Mouse (Mus musculus) limb, embryonic 13.5 days (tissue): ENCODE measurements around the gene Timm29. TPM values are rescaled to one million over a fixed set of nuclear protein-coding genes. Genes with fewer than 3 reads are reported as not detected.

Experiments
- ATAC-seq: fragments of 200-750 bp; cut with Nextera tagmentation; 2 replicates; pipeline ENCODE4 v1.8.0; 2017; ENCODE audit warnings: low read depth, moderate number of reproducible peaks, moderate TSS enrichment; ENCODE audit not compliant: low FRiP score
- H3K27ac ChIP-seq: fragments of 300-500 bp; sonication (generic); 2 replicates; pipeline ENCODE4 v1.5.1; 2015; ENCODE audit warnings: inconsistent platforms, mild to moderate bottlenecking, moderate library complexity
- H3K27me3 ChIP-seq: fragments of 300-500 bp; sonication (generic); 2 replicates; pipeline ENCODE4 v1.6.1; 2015; ENCODE audit warnings: mild to moderate bottlenecking, inconsistent platforms
- H3K36me3 ChIP-seq: fragments of 300-500 bp; sonication (generic); 2 replicates; pipeline ENCODE4 v1.6.1; 2015; ENCODE audit warnings: inconsistent platforms, mild to moderate bottlenecking, moderate library complexity
- H3K4me1 ChIP-seq: fragments of 300-500 bp; sonication (generic); 2 replicates; pipeline ENCODE4 v1.6.1; 2015; ENCODE audit warnings: inconsistent platforms
- H3K4me2 ChIP-seq: fragments of 300-500 bp; sonication (generic); replicated peaks from 2 replicates; pipeline ENCODE4 v1.6.1; 2015; ENCODE audit warnings: inconsistent platforms, mild to moderate bottlenecking, moderate library complexity
- H3K4me3 ChIP-seq: fragments of 300-500 bp; sonication (generic); 2 replicates; pipeline ENCODE4 v1.5.1; 2015; ENCODE audit warnings: moderate library complexity, mild to moderate bottlenecking, inconsistent platforms
- H3K9ac ChIP-seq: fragments of 300-500 bp; sonication (generic); 2 replicates; pipeline ENCODE4 v1.6.1; 2015; ENCODE audit warnings: mild to moderate bottlenecking, inconsistent platforms
- H3K9me3 ChIP-seq: fragments of 300-500 bp; sonication (generic); 2 replicates; pipeline ENCODE4 v1.6.1; 2016; ENCODE audit warnings: inconsistent platforms
- WGBS: fragments of 180-500 bp; shearing (Covaris S2); methylation state at CpG from one replicate; pipeline ENCODE4 v1.1.7; 2015; 5-methylcytosine and 5-hydroxymethylcytosine counted together
- polyA plus RNA-seq: library from polyadenylated mRNA; unstranded; fragments of >200 nt; fragmentation: Nextera tagmentation; extraction: Ambion mirVana; gene quantifications from 2 replicates; pipeline ENCODE4 v1.2.1, GENCODE M21; 2015

The Timm29 gene
- polyA plus RNA-seq, 1 experiment from 2014 or later, result 30.4 TPM

GRCm38 (mm10) chr9:21559151-21559550 is 33.4 kb upstream of the Timm29 start:
- H3K4me3 ChIP-seq, result no peak overlapping the region
- 95% methylated on average over 3 of the region's 3 CpGs for WGBS
- H3K4me2 ChIP-seq, result no peak overlapping the region
- no peaks in the 10 kb centered on the region for H3K4me1 ChIP-seq
- no peaks in the 10 kb centered on the region for H3K9me3 ChIP-seq
- no peaks in the 10 kb centered on the region for H3K27me3 ChIP-seq
- H3K9ac ChIP-seq, result no peak overlapping the region
- H3K36me3 ChIP-seq, result peaks cover 50% of the 10 kb centered on the region
- H3K27ac ChIP-seq, result no peak overlapping the region
- ATAC-seq, result no peak

- 77% methylated on average over 1 of the region's 1 CpGs for WGBS
Observed at GRCm38 (mm10) chr9:21564420-21564819, 28.1 kb upstream of the Timm29 start.

GRCm38 (mm10) chr9:21565004-21565586 is 27.4 kb upstream of the Timm29 start:
- no peak for ATAC-seq
- H3K4me3 ChIP-seq, result no peak overlapping the region
- 88% methylated on average over 4 of the region's 4 CpGs for WGBS
- no peaks in the 10 kb centered on the region for H3K27me3 ChIP-seq
- no peak overlapping the region for H3K4me2 ChIP-seq
- H3K9me3 ChIP-seq, result no peaks in the 10 kb centered on the region
- peaks cover 38% of the 10 kb centered on the region for H3K36me3 ChIP-seq
- no peak overlapping the region for H3K9ac ChIP-seq
- H3K4me1 ChIP-seq, result no peaks in the 10 kb centered on the region
- H3K27ac ChIP-seq, result no peak overlapping the region

More at GRCm38 (mm10) chr9:21564420-21564819, 28.1 kb upstream of the Timm29 start:
- peaks cover 31% of the 10 kb centered on the region for H3K36me3 ChIP-seq
- no peaks in the 10 kb centered on the region for H3K9me3 ChIP-seq
- H3K4me2 ChIP-seq, result no peak overlapping the region
- no peaks in the 10 kb centered on the region for H3K4me1 ChIP-seq
- H3K9ac ChIP-seq, result no peak overlapping the region
- no peaks in the 10 kb centered on the region for H3K27me3 ChIP-seq
- no peak for ATAC-seq
- H3K27ac ChIP-seq, result no peak overlapping the region
- H3K4me3 ChIP-seq, result no peak overlapping the region

GRCm38 (mm10) chr9:21566538-21566937 is 26.0 kb upstream of the Timm29 start:
- 76% methylated on average over 1 of the region's 1 CpGs for WGBS
- Histone ChIP-seq H3K4me1 (no peaks in the 10 kb centered on the region), H3K9me3 (no peaks in the 10 kb centered on the region), H3K27me3 (no peaks in the 10 kb centered on the region), H3K27ac (no peak overlapping the region), H3K36me3 (peaks cover 46% of the 10 kb centered on the region), H3K4me3 (no peak overlapping the region), H3K9ac (no peak overlapping the region), H3K4me2 (no peak overlapping the region)
- ATAC-seq, result no peak

GRCm38 (mm10) chr9:21567051-21567450 is 25.5 kb upstream of the Timm29 start:
- no peak overlapping the region for H3K4me3 ChIP-seq
- H3K9ac ChIP-seq, result no peak overlapping the region
- no peak overlapping the region for H3K4me2 ChIP-seq
- ATAC-seq, result no peak
- no peaks in the 10 kb centered on the region for H3K27me3 ChIP-seq
- H3K27ac ChIP-seq, result no peak overlapping the region
- H3K4me1 ChIP-seq, result no peaks in the 10 kb centered on the region
- H3K36me3 ChIP-seq, result peaks cover 47% of the 10 kb centered on the region
- 85% methylated on average over 2 of the region's 2 CpGs for WGBS
- no peaks in the 10 kb centered on the region for H3K9me3 ChIP-seq

GRCm38 (mm10) chr9:21568657-21569255 is 23.8 kb upstream of the Timm29 start:
- Histone ChIP-seq H3K27me3 (no peaks in the 10 kb centered on the region), H3K9me3 (no peaks in the 10 kb centered on the region), H3K4me1 (no peaks in the 10 kb centered on the region), H3K4me2 (no peak overlapping the region), H3K9ac (no peak overlapping the region), H3K36me3 (peaks cover 55% of the 10 kb centered on the region), H3K4me3 (no peak overlapping the region), H3K27ac (no peak overlapping the region)
- WGBS, result 84% methylated on average over 8 of the region's 8 CpGs
- ATAC-seq, result no peak

GRCm38 (mm10) chr9:21574012-21574801 is 18.3 kb upstream of the Timm29 start:
- H3K4me3 ChIP-seq, result no peak overlapping the region
- H3K9ac ChIP-seq, result no peak overlapping the region
- no peaks in the 10 kb centered on the region for H3K9me3 ChIP-seq
- H3K4me2 ChIP-seq, result no peak overlapping the region
- no peaks in the 10 kb centered on the region for H3K4me1 ChIP-seq
- WGBS, result 95% methylated on average over 8 of the region's 8 CpGs
- no peaks in the 10 kb centered on the region for H3K27me3 ChIP-seq
- H3K36me3 ChIP-seq, result peaks cover 95% of the 10 kb centered on the region
- no peak overlapping the region for H3K27ac ChIP-seq
- no peak for ATAC-seq

- 90% methylated on average over 10 of the region's 10 CpGs for WGBS
- H3K27me3 ChIP-seq, result no peaks in the 10 kb centered on the region
- 0 out of 2 replicates have a peak, but pooled peaks have one; percentile 22 for ATAC-seq
- no peak overlapping the region for H3K4me3 ChIP-seq
- peaks cover 96% of the 10 kb centered on the region for H3K36me3 ChIP-seq
- H3K9ac ChIP-seq, result no peak overlapping the region
- H3K4me2 ChIP-seq, result no peak overlapping the region
- no peaks in the 10 kb centered on the region for H3K4me1 ChIP-seq
- H3K27ac ChIP-seq, result no peak overlapping the region
- no peaks in the 10 kb centered on the region for H3K9me3 ChIP-seq
Observed at GRCm38 (mm10) chr9:21575253-21575652, 17.3 kb upstream of the Timm29 start.

GRCm38 (mm10) chr9:21576286-21576685 is 16.2 kb upstream of the Timm29 start:
- peaks cover 96% of the 10 kb centered on the region for H3K36me3 ChIP-seq
- 92% methylated on average over 1 of the region's 1 CpGs for WGBS

GRCm38 (mm10) chr9:21578226-21578625 is 14.3 kb upstream of the Timm29 start:
- Histone ChIP-seq H3K27me3 (no peaks in the 10 kb centered on the region), H3K36me3 (peaks cover 96% of the 10 kb centered on the region), H3K9me3 (no peaks in the 10 kb centered on the region), H3K4me2 (no peak overlapping the region), H3K4me1 (no peaks in the 10 kb centered on the region), H3K4me3 (no peak overlapping the region), H3K27ac (no peak overlapping the region), H3K9ac (no peak overlapping the region)
- 81% methylated on average over 3 of the region's 3 CpGs for WGBS
- ATAC-seq, result no peak

More at GRCm38 (mm10) chr9:21576286-21576685, 16.2 kb upstream of the Timm29 start:
- ATAC-seq, result no peak; the same call in 1 of the 2 replicates
- Histone ChIP-seq H3K27ac (no peak overlapping the region), H3K9ac (no peak overlapping the region), H3K4me1 (no peaks in the 10 kb centered on the region), H3K4me3 (no peak overlapping the region), H3K27me3 (no peaks in the 10 kb centered on the region), H3K4me2 (no peak overlapping the region), H3K9me3 (no peaks in the 10 kb centered on the region)

GRCm38 (mm10) chr9:21585401-21585800 is 7.1 kb upstream of the Timm29 start:
- H3K9me3 ChIP-seq, result no peaks in the 10 kb centered on the region
- H3K4me1 ChIP-seq, result no peaks in the 10 kb centered on the region
- H3K4me2 ChIP-seq, result no peak overlapping the region
- 89% methylated on average over 1 of the region's 1 CpGs for WGBS
- no peak overlapping the region for H3K27ac ChIP-seq
- no peak for ATAC-seq
- no peaks in the 10 kb centered on the region for H3K27me3 ChIP-seq
- H3K4me3 ChIP-seq, result no peak overlapping the region
- H3K9ac ChIP-seq, result no peak overlapping the region
- peaks cover 99% of the 10 kb centered on the region for H3K36me3 ChIP-seq

- no peak overlapping the region for H3K9ac ChIP-seq
- no peaks in the 10 kb centered on the region for H3K27me3 ChIP-seq
- peaks cover 7% of the 10 kb centered on the region for H3K4me1 ChIP-seq
- no peak overlapping the region for H3K4me3 ChIP-seq
- H3K9me3 ChIP-seq, result no peaks in the 10 kb centered on the region
- H3K36me3 ChIP-seq, result peaks cover 78% of the 10 kb centered on the region
- no peak overlapping the region for H3K4me2 ChIP-seq
- 88% methylated on average over 23 of the region's 23 CpGs for WGBS
- no peak for ATAC-seq
- no peak overlapping the region for H3K27ac ChIP-seq
Observed at GRCm38 (mm10) chr9:21587678-21588349, 4.7 kb upstream of the Timm29 start.
